Mouse (Mus musculus): ENCODE data around the gene Hoxc8.

DNA sequence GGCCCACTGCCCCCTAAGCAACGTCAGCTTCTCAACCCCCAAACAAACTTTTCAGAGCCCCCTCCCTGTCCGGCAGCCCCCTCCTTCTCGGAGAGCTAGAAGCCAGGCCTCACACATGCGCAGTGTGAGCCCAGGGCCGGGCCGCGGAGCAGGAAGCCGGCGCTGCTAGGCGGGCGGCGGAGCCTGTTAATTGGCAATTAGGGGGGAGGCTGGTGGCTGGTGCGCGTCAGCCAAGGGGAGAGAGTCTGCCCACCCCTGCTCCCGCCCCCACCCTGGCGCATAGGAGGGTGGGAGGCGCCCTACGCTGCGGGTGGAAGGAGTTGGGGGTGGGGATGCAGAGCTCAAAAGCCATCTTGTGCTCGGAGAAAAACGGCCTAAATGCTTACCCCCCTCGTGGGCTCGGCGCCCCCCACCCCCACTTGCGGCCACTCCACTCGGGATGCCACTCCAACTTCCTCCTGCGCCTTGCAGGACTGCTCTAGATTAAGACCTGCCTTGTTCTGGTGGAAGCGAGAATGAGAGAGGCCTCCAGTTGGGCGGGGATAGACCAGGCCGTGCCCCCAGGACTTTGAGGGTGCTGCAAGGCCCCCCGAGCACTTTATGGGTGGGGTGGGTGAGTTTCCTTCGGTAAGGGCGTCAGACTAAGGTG, 8.9 kb downstream of the Hoxc8 start:
- TF ChIP-seq GATA1 (IDR thresholded peaks at IDR 0.05; ENCODE audit: low read length) = no peak
- TF ChIP-seq TAL1 (IDR thresholded peaks at IDR 0.05; ENCODE audit: low read length) = no peak

Measured in erythroblast, embryonic 14.5 days (primary cell).